Mouse (Mus musculus): ENCODE data around the gene Gprin1.
"Not testable (repeated sequence)": the region's sequence is repeated elsewhere in the genome, so short reads cannot be mapped to it uniquely, and the experiment has no call there.

Gene Gprin1

GRCm38 (mm10) chr13:54749864-54750411, at the start of gene Gprin1:
Gene Gprin1, minus strand, starts transcription at chr13:54749874.
- in situ Hi-C loops (cut with MboI, MseI): no loop called here

- in situ Hi-C loops (cut with MboI, MseI): loop anchor here (5.0 to 10.0 kb wide), 2 partner anchors 94 to 366 kb away; no protein-coding TSS in a partner anchor
These were observed 49.1 kb upstream of the Gprin1 start for GRCm38 (mm10) chr13:54798740-54799139.

- in situ Hi-C loops (cut with MboI, MseI): loop anchor here (5.0 to 10.0 kb wide), 2 partner anchors 94 to 367 kb away; no protein-coding TSS in a partner anchor
These were observed 48.4 kb upstream of the Gprin1 start for GRCm38 (mm10) chr13:54797861-54798643.

- in situ Hi-C loops (cut with MboI, MseI): loop anchor here (5.0 to 10.0 kb wide), 2 partner anchors 95 to 367 kb away; no protein-coding TSS in a partner anchor
These were observed 47.7 kb upstream of the Gprin1 start for GRCm38 (mm10) chr13:54797356-54797755.

GRCm38 (mm10) chr13:54794843-54795242, 45.2 kb upstream of the Gprin1 start:
- in situ Hi-C loops (cut with MboI, MseI): loop anchor here (5.0 to 10.0 kb wide), 2 partner anchors 97 to 370 kb away; no protein-coding TSS in a partner anchor

- in situ Hi-C loops (cut with MboI, MseI): loop anchor here (10.0 kb wide), 1 partner anchor 371 kb away; no protein-coding TSS in a partner anchor
These were observed 44.4 kb upstream of the Gprin1 start for GRCm38 (mm10) chr13:54794002-54794577.

- in situ Hi-C loops (cut with MboI, MseI): loop anchor here (10.0 kb wide), 1 partner anchor 372 kb away; no protein-coding TSS in a partner anchor
These were observed 42.9 kb upstream of the Gprin1 start for GRCm38 (mm10) chr13:54792259-54793230.

- in situ Hi-C loops (cut with MboI, MseI): loop anchor here (10.0 kb wide), 1 partner anchor 375 kb away; no protein-coding TSS in a partner anchor
These were observed 40.1 kb upstream of the Gprin1 start for GRCm38 (mm10) chr13:54789561-54790397.

GRCm38 (mm10) chr13:54788740-54789560, 39.3 kb upstream of the Gprin1 start, which contains the start of gene Tspan17:
Gene Tspan17, plus strand, starts transcription at chr13:54789377.
- in situ Hi-C loops (cut with MboI, MseI): no loop called here

- in situ Hi-C loops (cut with MboI, MseI): not testable (repeated sequence)
These were observed 37.9 kb upstream of the Gprin1 start for GRCm38 (mm10) chr13:54787591-54787990.

GRCm38 (mm10) chr13:54783698-54784097, 34.0 kb upstream of the Gprin1 start, which contains the start of gene Eif4e1b:
Gene Eif4e1b, plus strand, starts transcription at chr13:54783998.
- in situ Hi-C loops (cut with MboI, MseI): no loop called here

GRCm38 (mm10) chr13:54783235-54783634, 33.6 kb upstream of the Gprin1 start:
- in situ Hi-C loops (cut with MboI, MseI): no loop called here

GRCm38 (mm10) chr13:54781086-54781485, 31.4 kb upstream of the Gprin1 start:
- in situ Hi-C loops (cut with MboI, MseI): no loop called here

GRCm38 (mm10) chr13:54780592-54780991, 30.9 kb upstream of the Gprin1 start:
- in situ Hi-C loops (cut with MboI, MseI): no loop called here

GRCm38 (mm10) chr13:54767012-54767411, 17.3 kb upstream of the Gprin1 start:
- in situ Hi-C loops (cut with MboI, MseI): no loop called here

- in situ Hi-C loops (cut with MboI, MseI): no loop called here
These were observed 16.6 kb upstream of the Gprin1 start, which contains the start of gene Sncb for GRCm38 (mm10) chr13:54766192-54766768. Gene Sncb, minus strand, starts transcription at chr13:54766595.

GRCm38 (mm10) chr13:54765281-54766191, 15.9 kb upstream of the Gprin1 start:
- in situ Hi-C loops (cut with MboI, MseI): no loop called here

GRCm38 (mm10) chr13:54760906-54761305, 11.2 kb upstream of the Gprin1 start:
- in situ Hi-C loops (cut with MboI, MseI): no loop called here
